Mouse (Mus musculus) frontal cortex, postnatal 14 days (tissue): ENCODE measurements around the gene Gnl3.
A peak's percentile ranks its signal among the peaks of the same experiment; 100 is the strongest.

ENCODE experiments used
- DNase-seq, 2 experiments: peaks; one replicate each; pipeline ENCODE4 v3.0.0; 2022; ENCODE audit warnings: low spot score in 2 of 2

Gnl3 gene

DNA sequence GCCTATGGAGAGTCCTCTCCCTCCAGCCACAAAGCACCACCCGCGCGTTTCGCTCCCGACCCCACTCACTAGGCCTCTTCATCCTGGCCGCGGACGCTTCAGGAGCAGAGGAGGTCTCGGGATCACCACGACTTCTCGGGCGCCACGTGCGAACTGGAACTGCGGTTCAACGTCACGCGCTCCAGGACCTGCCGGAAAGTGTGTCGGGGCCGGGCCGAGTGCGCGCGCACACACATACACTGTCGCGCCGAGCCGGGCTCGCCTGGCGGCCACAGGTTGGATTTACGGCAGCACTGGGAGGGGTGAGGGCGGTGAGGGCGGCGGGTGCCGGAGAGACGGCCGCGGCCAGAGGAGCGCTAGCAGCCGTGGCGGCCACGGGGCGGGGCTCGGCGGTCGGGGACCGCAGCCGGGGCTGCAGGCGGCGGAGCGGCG lies at the start of gene Gnl3, which contains the start of gene Pbrm1:
Gnl3 (minus strand) TSS at position 293 of the 432 bp plus-strand sequence.
Pbrm1 (plus strand) TSS at position 279 of the 432 bp plus-strand sequence.
- DNase-seq: peak; percentile 92 to 96

GRCm38 (mm10) chr14:31062277-31062676 lies 43.3 kb upstream of the Gnl3 start:
- no peak for DNase-seq

DNA sequence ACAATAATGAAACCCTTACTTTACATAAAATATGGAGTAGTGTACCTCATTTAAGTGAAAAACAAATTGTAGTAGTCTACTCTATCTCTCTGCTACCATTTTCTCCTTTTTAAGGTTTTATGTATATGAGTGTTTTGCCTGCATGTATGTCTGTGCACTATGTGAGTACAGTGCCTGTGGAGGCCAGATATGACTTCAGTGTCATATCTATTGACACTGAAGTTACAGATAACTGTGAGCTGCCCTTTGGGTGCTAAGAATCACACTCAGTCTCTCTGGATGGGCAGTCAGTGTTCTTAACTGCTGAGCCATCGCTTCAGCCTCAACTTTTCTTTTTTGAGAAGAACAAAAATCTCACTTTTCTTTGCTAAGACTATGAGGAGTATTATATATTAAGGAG lies 26.9 kb upstream of the Gnl3 start:
- DNase-seq: no peak

- DNase-seq: no peak
Measured at GRCm38 (mm10) chr14:31045296-31045695, 26.3 kb upstream of the Gnl3 start.

DNA sequence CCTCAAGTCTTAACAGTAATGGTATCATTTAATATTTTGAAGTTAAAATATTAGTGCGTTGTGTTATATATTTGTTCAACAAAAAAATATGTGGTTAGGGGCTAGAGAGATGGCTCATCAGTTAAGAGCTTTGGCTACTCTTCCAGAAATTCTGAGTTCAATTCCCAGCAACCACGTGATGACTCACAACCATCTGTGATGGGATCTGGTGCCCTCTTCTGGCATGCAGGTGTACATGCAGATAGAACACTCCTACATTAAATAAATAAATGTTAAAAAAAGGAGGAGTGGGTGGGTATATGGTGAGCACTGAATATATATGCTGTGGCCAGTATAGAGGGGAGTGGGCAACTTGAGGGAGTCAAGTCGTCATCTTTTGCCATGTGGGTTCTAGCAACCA lies 6.8 kb upstream of the Gnl3 start:
- no peak for DNase-seq

DNA sequence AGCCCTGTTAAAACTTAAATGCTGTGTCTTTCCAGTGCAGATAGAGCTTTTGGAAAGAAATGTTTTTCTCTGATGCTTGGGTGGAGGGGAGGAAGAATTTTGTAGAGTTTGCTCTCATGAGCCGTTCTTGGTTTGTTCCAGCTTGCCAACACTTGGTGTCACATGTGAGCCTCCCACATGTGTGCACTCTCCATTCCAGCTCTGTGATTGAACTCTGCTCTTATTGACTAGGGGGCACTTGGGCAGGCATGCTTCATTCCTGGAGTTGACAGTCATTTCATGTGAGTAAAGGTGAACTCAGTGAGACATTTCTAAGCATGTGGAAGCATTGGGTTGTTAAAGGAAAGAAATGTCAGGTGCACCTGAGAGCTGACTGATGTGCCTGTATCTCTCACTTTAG lies 3.6 kb upstream of the Gnl3 start:
- DNase-seq: no peak

DNA sequence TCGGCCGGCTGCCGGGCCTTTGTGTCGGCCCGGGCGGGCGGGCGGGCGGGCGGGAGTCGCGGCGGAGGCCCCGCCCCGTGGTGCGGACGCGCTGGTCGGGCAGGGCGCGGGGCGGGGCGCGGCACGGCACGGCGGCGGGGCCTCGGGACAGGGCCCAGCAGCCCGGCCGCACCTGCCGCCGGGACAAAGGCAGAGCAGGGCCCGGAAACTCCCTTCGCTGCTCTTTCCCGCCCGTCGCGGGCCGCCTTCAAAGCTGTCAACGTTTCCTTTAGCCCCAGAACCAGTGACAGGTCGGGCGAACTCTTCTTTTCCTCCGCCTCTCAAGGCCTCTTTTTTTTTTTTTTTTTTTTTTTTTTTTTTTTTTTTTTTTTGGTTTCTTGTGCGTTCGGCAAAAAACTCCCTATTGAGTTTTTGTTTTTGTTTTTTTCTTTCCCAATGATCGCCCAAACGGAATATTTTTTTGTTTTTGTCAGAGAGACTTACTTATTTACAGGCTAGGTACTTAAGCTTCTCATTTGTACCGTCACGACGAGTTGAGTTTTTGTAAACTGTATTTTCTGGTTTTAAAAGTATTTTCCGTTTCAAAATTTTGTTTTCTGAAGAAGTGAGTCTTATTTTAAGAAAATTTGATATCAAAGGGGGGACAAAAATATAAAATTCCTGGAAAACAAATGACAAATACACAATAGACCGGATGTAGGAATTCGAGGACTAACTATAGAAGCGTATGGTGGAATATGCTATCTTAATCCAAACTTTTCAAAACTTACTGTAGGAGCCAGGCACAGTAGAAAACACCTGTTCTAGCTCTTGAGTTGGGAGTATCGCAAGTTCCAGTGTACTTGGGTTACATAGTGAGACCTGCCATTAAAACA lies 616 bp upstream of the Gnl3 start:
- peak; percentile 23 to 27 for DNase-seq

GRCm38 (mm10) chr14:31017854-31018253 lies 1.1 kb downstream of the Gnl3 start:
- no peak for DNase-seq

DNA sequence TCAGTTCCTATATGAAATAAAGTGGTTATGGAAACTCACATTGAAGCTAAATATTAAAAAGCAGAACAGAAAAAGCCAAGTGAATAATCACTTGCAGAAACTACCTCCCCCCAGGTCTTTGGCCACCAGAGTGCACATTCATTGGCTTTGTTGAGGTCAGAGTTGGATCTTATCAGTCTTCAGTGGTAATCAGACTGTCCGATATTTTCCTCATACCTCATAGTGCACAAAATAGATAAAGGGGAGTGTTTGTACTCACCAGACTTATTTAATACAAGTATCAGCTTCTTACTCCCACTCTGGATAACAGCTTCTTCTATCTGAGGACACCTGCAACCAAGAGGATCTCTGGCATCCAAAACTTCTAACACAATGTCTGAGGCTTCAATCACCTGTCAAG lies 2.9 kb downstream of the Gnl3 start:
- DNase-seq: no peak

DNA sequence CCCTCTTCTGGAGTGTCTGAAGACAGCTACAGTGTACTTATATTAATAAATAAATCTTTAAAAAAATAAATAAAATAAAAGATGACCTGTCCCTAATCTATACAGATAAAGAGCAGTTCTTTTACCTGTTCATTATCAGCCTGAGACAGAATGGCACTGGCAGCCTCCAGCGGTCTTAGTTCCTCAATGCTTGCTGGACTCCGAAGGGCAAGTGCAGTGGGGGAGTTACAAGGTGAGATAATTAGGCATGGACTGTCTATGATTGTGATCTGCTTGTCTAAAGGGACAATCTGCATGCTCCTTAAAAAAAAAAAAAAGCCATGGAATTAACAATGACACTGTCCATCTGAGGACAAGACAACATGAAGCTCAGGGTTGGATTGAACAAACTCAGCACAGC lies 5.0 kb downstream of the Gnl3 start:
- DNase-seq: no peak

DNA sequence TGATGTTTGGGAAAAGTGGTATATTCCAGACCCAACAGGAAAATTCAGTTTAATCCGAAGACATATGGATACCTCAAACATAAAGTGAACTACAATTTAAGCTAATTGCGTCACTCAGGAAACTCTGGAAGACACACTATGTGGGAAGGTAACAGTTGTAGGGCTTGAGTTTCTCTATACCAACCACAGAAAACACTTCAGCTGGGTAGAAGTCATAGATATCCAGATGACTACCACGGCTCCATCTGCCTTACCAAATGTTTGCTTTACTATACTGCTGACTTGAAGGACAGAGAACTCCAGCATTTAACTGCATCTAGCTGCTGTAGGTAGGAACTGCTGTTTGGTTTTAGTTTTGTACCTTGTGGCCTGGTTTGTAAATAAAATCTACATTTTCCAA lies 7.4 kb downstream of the Gnl3 start:
- DNase-seq: no peak

- DNase-seq: no peak
Measured at GRCm38 (mm10) chr14:31006779-31007178, 12.2 kb downstream of the Gnl3 start.

DNA sequence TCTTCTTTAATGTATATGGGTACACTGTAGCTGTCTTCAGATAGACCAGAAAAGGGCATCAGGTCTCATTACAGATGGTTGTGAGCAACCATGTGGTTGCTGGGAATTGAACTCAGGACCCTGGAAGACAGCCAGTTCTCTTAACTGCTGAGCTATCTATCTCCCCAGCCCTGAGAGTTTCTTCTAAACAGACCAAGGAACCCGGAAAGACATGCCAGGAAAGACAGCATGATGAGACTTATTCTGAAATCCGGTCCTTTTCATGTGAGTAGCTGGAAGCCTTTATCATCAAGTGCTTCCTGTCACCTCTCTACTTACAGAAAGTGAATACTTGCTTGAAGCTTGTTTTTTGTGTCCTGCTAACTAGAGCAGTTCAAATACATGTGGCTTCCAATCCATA lies 14.4 kb downstream of the Gnl3 start:
- DNase-seq: no peak

- DNase-seq: peak; percentile 75 to 83
Measured at GRCm38 (mm10) chr14:31001307-31002205, 17.4 kb downstream of the Gnl3 start, which contains the start of the genes Glt8d1 and Spcs1. Gene Glt8d1, plus strand, starts transcription at chr14:31001400. Gene Spcs1, minus strand, starts transcription at chr14:31001672.

DNA sequence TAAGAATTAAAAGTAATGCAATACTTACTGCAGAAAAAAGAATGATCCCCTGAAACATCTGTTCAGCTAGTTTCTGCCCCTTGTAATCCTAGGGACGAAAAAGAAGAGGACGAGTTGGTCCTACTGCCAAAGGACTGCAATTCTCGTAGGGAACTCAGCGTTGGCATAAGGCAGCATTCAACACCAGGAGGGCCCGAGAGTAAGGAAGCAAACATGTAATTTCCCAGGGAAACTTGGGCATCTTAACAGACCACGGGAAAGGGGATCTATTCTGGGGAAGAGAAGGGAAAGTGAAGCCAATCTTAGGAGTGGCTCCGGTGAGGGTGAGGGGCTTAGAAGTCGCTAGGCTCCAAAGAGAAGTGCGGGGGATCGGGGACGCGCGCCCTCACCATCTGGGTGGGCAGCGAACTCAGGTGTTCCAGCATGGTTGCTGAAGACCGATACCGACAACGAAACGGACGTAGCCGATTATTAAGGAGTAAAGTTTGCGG lies 18.1 kb downstream of the Gnl3 start:
- DNase-seq: no peak

- no peak for DNase-seq
Measured at GRCm38 (mm10) chr14:31000356-31000755, 18.6 kb downstream of the Gnl3 start.

- DNase-seq: no peak
Measured at GRCm38 (mm10) chr14:30996417-30996816, 22.5 kb downstream of the Gnl3 start.

DNA sequence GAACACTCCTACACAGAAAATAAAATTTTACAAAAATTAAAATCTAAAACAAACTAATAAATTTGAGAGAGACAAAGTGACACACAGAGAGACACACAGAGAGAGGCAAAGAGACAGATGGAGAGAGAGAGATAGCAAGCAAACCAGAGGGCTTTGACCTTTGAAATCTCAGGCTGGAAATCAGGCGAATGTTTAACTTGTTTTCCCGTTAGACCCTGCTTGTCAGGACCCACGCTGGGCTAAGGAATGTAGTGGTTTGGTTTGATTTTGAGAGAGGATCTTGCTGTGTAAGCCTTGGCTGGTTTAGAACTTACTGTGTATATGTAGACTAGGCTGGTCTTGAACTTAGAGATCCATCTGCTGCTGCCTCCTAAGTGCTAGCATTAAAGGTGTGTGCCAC lies 42.7 kb downstream of the Gnl3 start:
- DNase-seq: no peak

DNA sequence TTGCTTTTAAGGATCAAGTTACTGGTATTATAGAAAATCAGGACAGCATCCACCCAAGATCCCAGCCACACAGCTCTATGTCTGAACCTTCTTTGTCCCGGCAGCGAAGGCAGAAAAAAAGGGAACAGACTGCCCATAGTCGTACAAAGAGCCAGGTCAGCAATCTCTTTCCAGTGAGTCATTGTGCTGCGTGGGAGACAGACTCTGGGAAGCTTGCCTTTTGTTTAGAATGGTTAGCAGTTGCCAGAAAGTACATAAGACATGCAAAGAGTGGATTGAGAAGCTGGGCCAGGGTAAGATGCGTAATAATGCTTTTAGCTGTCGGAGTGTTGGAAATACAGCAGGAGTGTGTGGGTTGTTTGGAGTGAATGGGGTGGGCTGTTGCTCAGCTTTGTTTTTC lies 44.7 kb downstream of the Gnl3 start:
- DNase-seq: peak; percentile 18 to 27
